Mouse (Mus musculus): ENCODE measurements at regions not wholly inside any gene's neighbourhood (a gene's known extent, or its start where the extent isn't known, plus 50 kb on each side); places are given as distances from the start of the nearest gene placed in this dataset.
"Not testable (repeated sequence)": the region's sequence is repeated elsewhere in the genome, so short reads cannot be mapped to it uniquely, and the experiment has no call there.

DNA sequence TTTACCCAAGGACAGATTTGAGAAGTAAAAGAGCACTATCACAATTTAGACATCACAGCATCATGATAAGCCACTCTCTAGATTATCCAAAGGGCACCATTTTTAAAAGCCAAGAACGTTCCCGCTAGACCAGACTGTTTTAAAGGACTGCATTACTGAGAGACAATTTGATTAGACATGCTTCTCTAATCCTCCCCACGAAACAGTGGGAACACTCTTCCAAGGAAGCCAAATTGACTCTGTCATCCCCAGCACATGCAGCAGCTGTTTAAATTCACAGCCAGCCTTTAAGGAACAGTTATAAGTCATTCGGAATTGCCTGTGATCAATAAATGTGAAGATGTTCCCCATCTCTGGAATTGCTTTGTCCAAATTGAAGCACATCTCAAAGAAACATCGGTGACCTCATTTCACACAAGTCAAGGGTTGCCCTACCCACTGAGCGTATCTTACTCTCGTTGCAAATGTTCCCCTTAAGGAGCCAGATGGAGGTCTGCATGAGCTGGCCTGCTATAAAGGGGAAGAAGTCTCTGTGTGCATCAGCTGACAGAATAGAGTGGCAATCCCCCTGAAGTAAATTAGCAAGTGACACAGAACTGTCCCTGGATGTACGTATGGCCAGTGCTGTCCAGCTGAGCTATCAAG lies 393.2 kb downstream of the Pid1 start:
- DNase-seq (ENCODE audit: low read depth, low spot score) = no peak

DNA sequence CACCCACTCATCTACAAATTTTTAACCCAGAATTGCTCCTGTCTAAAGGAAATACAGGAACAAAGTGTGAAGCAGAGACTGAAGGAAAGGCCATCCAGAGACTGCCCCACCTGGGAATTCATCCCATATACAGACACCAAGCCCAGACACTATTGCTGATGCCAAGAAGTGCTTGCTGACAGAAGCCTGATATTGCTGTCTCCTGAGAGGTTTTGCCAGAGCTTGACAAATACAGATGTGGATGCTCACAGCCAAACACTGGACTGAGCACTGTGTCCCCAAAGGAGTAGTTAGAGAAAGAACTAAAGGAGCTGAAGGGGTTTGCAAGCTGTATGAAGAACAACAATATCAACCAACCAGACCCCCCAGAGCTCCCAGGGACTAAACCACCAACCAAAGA lies 399.3 kb downstream of the Pid1 start:
- DNase-seq (ENCODE audit: low read depth, low spot score) = not testable (repeated sequence)

DNA sequence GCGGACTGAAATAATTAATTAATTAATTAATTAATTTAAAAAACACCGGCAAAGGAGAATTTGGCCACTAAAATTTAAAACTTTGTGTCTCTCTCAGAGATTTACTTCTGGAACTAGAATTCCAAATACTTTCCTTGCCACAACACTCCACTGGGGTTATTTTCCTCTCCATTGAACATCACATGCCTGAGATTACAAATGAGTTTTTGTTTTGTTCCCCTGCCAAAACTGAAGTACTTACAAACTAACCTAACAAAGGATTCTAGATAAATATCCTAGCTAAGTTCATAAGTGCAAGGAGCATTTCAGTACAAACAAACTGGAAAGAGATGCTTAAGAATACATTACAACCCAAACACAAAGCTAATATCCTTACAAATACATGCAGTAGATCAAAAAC lies 402.2 kb downstream of the Pid1 start:
- no peak for DNase-seq (ENCODE audit: low read depth, low spot score)

DNA sequence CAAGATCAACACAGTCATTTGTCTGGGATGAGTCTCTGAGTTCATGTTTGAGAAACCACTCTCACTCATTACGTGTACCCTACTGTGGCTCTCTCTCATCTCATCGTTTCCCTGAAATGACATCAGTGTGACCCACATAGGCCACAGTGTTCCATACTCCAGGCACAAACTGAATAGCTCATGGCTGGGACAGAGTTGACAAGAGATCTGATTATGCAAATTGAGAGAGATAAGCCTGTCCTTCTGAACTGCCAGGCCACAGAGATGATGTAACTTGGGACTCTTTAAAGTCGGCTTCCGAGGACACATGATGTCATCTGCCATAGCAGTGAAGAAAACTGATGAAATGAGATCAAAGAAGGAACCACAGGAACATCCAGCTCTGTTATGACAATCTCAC lies 404.2 kb downstream of the Pid1 start:
- DNase-seq (ENCODE audit: low read depth, low spot score) = no peak

DNA sequence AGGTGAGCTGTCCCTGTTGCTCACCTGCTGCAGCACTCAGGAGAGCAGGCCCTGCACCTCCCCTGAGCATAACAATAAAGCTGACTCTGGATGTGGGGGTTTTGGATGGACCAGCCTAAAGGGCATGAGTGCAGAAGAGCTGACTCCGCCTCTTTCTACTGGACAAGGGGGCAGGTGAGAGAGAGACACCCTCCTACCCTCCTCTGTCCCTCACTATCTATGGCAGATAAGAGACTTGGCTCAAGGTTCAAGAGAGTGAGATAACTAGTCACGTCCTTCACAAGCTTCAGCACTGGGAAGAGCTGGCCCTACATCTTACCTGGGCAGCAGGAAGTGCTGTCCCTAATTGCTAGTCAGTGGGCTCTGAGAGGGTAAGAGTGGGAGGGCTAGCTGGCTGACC lies 441.1 kb downstream of the Pid1 start:
- no peak for DNase-seq (ENCODE audit: low read depth, low spot score)

DNA sequence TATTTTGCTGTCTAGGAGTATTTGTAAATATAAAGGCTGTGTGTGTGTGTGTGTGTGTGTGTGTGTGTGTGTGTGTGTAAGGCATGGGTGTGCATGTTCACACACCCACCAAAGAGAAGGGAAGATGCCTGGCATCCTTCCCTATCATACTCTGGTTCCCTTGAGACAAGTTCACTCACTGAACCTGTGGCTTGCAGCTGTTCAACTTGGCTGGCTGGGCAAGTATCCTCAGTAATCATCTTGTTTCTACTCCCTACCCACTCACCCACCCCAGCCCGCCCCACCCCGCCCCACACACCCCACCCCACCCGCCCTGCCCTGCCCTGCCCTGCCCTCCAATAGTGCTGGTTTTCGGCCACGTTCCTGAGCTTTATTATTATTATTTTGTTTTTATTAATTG lies 448.5 kb downstream of the Pid1 start:
- DNase-seq (ENCODE audit: low read depth, low spot score) = no peak

DNA sequence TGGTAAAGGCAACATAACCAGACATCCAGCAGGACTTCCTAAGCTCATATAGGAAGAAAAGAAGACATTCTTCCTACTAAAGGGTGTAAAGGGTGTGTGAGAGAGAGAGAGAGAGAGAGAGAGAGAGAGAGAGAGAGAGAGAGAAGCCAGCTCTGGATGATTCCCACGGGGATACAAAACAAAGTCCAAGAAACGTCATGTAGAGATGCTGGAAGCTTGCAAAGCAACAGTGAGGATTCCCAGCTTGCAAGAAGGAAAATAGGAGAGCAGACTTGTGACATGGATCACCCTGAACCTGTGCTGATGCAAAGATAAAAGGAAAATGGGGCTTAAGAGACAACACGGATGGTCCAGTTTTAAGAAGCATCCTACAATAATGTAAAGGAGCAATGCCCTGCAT lies 456.6 kb downstream of the Pid1 start:
- DNase-seq (ENCODE audit: low read depth, low spot score) = no peak

DNA sequence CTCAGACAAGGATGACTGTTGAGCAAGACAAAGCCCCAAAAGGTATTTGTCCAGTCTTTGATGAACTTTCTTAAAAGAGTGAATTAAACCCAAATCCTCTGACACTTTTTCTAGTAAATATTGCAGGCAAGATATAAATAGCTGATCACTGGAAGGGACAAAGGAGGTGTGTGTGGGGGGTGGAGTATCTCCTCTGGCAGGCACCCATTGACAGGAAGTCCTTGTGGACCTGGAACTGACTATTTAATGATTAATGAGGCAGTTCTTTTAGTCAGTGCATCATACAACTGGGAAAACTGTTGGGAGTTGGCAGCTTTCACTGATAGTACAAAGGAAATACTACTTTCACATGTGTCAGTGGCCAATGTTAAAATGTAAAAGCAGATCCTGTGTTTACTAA lies 457.1 kb downstream of the Pid1 start:
- DNase-seq (ENCODE audit: low read depth, low spot score) = no peak

DNA sequence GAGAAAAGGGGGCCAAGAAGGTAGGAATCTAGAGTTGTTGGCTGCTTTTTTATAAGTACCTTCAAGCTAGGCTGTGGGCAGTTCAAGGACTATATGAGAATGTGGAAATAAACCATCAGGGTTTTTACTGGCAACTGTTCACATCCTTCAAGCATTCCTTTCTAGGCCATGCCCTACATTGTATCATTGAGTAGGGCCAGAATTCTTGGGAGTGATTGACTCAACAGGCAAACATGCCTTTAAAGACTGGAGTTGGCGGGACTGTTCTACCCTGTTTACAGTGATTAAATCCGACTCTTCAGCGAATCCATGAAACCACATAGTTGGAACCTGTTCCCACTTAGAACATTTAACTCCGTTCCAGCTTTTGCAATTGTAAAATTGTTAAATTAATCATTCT lies 463.8 kb downstream of the Pid1 start:
- DNase-seq (ENCODE audit: low read depth, low spot score) = no peak

DNA sequence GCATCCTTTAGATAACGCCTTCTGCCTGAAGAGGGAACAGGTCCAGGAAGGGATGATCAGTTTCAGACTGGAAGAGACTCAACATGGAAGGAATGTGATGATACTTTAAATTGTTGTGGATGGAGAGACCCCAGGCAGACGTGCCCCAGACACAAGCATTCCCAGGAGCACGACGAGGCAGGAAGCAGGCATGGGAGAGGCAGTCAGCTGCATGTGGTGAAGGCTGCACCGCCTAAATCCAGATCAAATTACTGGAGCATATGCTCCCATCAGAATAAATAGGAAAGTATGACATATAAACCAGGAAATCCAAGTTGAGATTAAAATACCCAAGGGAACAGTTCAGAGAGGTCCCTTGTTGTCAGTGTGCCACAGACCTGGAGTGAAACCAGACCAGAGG lies 467.3 kb downstream of the Pid1 start:
- DNase-seq (ENCODE audit: low read depth, low spot score) = no peak

DNA sequence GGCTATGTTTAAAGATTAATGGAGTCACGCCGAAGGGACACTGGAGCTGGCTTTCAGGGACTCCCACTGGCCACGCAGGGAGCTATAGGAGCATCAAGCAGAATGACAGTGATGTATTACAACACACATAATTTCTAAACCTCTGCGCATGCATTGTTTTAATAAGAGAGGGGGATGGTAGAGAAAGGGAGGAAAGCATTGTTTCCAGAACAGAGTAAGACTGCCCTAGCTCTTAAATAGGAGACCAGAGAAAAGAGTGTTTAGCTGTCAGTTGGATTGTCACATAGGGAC lies 471.1 kb upstream of the Sphkap start:
- DNase-seq (ENCODE audit: low read depth, low spot score) = no peak

DNA sequence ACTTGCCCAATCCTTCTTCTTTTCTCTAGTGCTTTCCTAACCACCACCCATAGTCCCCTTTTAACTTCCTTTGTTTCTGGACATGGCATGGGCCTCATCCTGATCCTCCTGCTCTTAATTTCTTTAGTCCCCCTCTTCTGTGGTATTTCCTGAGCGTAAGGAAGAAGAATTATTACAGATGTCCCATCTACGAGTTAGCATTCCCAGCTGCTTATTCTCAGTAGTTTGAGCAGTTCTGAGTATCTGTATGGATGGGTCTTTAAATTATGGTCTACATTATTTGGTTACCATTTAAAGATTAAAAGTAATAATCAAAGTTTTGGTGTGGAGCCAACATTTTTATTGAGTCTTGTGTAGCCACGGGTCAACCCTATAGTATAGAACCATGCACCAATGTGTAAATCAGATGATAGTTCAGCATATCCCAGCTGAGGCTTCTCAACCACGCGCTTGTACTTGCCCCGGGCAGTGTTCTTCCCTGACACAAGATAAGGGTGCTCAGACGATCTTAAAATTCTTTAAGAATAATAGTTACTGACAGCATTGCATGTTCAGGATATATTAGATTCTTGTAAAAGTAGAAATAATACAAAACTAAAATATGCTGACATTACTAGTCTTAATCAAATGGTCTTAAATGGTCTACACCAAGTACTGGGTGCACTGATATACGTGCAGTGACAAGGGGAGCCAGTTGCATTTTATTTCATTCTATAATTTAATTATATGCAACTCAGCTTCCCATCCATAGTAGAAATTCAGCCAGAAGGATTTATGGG lies 470.5 kb upstream of the Sphkap start:
- DNase-seq (ENCODE audit: low read depth, low spot score) = no peak

DNA sequence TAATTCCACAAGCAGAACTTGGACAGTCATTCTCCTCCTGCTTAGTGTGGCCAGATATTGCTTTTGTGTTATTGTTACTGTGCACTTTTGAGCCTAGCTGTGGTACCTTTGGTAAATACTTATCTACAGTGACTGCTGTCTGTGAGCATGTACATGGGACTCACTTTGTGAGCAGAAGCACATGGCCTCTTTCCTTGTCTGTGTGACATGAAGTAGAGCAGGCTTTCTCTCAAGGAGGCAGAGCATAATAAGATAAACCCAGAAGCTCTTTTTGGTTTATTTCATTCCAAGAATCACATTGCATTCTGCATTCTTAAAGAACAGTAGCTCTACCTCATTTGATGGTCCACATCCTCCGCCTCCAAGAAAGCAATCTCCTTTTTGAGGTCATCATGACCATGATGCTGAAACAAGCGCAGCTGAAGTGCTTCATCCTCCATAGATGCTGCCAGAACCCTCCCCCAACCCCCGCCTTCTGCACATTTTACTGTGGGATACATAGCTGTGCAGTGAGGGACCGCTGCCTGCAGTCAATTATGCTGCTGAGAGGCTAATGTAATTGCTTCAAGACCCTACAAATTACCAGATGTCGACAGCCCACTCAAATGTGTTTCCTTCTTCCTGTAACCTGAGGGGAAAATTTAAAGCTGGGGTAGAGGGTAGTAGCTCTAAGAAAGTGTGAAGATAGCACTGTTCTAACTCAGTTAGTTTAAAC lies 463.0 kb upstream of the Sphkap start:
- peak; percentile 89 for DNase-seq (ENCODE audit: low read depth, low spot score)

DNA sequence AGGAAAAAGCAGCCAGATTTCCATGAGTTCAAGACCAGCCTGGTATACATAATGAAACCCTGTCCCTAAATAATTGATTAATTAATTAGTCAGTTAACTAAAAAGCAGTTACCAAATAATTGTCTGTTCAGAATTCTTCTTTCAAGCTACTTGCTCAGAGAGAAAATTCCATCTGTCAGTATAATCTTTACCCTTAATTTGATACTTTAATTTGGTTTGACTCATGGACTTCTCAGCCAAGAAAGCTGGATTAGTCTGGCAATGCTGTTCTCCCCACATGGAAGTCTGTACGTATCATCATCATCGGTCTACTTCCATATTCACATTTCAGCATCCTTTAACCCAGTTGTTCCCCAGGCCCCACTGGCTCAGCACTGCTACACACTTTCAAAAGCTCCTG lies 461.0 kb upstream of the Sphkap start:
- no peak for DNase-seq (ENCODE audit: low read depth, low spot score)

DNA sequence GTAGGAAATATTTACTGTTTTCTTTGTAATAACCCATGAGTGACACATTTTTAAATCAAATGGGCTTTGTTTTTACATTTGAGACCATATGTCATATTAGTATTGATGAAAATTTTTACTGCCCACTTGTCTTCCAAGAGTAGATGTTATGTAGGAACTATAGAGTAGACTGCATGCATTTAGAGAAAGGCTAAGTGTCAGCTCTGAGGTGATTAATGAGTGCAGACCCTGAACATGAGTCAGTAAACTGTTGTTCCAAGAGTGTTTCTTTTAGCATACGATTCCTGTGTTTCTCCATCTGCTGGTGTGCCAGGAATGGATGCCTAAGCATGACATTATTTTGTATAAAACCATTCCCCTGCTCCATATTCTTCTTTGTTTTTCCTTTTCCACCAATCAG lies 454.5 kb upstream of the Sphkap start:
- DNase-seq (ENCODE audit: low read depth, low spot score) = no peak

DNA sequence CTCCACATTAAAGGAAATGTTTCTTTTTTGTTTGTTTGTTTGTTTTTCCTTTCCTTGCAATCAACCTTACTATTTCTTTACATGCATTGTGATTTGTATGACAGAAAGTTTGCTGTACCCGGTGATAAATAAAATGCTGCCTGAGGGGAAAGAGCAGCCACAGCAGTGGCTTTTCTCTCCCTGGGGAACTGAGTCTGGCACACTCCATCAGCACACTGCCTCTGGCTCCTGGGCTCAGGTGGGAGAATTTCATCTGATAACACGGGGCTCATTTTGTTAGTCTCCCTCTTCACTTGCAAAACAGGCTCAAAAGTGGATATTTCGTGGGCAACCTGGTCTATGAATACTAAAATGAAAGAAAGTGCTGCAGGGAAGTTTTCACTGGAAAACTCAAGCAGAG lies 454.1 kb upstream of the Sphkap start:
- no peak for DNase-seq (ENCODE audit: low read depth, low spot score)

DNA sequence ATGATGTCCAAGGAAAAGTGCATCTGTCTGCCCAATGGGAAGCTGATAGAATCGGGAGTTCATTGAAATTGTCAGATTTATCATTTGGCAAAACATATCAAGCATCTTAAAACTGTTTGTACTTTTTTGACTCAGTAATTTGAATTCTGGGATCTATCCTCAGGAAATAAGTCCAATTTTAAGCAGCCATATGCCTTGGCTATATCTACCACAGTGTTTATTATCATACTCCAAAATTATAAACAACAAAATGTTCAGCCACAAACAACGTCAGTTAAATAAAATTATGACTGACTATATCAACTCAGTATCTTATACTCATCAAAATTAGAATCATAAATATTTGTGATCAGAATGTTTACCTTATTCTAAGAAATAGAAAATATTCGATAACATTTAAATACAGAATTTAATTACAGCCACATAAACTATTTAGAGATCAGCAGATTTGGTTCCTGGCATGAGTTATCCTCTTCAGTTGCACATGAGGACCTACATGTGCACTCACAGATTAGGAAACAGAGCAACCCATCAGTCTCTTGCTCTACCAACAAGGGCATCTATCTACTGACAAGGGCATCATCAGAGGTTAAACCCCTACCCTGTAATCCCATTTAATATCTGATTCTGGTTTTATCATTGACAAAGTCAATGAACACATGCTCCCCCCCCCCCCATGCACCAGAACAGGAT lies 451.9 kb upstream of the Sphkap start:
- no peak for DNase-seq (ENCODE audit: low read depth, low spot score)

DNA sequence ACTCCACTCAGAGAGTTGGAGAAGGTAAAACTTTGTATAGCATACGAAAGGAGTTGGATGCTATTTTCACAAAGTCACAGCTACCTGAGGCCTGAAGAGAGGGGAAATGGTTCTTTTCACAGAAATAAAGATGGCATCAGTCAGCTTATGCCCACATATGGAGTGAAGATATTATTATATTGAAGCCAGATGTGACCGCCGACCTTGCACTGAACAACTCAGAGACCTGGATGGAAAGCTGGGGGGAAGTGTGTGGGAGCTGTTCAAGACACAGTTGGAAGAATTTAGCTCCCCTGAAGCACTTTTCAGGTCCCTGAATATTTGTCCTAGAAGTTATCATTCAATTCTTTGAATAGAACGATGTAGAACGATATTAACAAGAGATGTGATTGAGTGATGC lies 446.0 kb upstream of the Sphkap start:
- peak; percentile 43 for DNase-seq (ENCODE audit: low read depth, low spot score)

DNA sequence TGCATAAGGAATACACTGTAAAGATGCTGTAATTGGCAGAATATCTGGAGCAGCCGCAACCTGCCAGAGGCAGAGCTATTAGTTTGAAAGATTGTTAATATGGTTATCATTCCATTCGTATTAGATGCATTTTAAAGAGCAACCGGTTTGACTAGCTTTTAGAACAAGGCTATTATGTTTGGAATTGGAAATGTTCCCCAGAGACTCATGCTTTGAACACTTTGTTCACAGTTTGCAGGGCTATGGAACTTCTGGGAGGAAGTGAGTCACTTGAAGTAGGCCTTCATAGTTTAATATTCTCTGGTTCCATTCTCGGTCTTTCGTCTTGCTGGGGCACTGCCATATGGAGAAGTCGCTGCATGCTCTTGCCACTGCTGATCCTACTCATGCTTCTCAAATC lies 443.1 kb upstream of the Sphkap start:
- no peak for DNase-seq (ENCODE audit: low read depth, low spot score)

DNA sequence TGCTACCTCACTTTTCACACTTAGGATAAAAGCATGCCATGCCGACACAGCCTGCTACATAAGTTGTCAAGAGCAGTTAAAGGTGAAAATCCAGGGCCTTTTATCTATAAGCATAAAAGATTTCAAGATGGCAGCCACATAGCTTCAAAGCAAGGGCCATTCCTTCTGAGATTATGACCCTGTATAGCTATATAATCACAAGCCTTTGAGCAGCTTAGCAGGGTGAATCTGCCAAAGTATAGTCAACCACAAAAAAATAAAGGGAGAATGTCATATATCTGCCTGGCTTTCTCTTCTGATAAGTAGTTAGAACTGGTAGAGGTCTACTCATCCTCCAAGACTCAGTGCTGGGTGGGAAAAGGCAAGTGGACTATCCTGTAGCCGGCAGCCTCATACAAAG lies 440.4 kb upstream of the Sphkap start:
- DNase-seq (ENCODE audit: low read depth, low spot score) = no peak

DNA sequence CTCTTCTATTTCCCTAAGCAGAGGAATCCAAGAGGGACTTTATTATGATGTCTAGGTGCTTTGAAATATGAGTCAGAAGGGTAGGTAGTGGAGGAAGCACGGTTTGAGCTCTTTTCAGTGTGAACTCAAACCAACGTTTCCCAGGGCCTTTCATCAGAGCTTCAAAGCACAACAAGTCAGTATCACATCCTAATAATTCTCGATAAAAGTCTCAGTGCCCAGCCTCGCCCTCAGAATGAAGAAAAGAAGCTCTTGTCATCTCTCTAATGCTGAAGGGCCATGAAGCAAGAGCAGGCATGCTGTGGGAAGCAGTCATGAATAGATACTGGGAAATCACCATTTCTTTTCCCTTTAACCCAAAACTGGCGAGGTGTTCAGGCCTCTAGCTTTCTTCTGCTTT lies 440.0 kb upstream of the Sphkap start:
- no peak for DNase-seq (ENCODE audit: low read depth, low spot score)

DNA sequence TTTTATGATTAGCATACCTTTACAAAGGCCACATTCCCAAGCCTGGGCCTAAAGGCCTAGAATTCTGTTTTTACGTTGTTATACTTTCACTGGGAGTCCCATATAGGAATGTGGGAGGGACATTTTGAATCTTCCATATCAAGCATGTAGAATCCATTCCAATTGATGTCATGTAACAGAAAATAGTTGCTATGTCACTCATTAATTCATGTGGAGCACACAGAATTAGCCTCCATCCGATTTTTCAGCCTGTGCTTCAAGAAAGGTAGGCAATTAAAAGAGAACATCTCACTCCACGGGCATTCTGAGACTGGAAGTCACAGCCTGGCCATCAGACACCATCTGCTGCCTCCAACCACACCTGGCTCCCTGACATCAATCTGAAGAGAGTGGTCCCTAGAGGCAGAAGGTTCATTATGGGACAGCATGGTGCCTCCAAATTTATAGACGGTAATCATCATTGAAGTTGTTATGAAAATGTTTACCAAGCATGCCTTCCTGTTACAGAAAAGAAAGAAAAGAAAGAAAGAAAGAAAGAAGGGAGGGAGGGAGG lies 436.9 kb upstream of the Sphkap start:
- no peak for DNase-seq (ENCODE audit: low read depth, low spot score)

Data from forelimb bud, embryonic 11.5 days (tissue).